Mouse (Mus musculus): ENCODE results near the gene Dync1h1. TPM values are rescaled to one million over a fixed set of nuclear protein-coding genes. Genes with fewer than 3 reads are reported as not detected.
"Not testable (repeated sequence)": the region's sequence is repeated elsewhere in the genome, so short reads cannot be mapped to it uniquely, and the experiment has no call there.

Gene Dync1h1
- total RNA-seq, 2 experiments from 2014 or later = 337 to 350 TPM

DNA sequence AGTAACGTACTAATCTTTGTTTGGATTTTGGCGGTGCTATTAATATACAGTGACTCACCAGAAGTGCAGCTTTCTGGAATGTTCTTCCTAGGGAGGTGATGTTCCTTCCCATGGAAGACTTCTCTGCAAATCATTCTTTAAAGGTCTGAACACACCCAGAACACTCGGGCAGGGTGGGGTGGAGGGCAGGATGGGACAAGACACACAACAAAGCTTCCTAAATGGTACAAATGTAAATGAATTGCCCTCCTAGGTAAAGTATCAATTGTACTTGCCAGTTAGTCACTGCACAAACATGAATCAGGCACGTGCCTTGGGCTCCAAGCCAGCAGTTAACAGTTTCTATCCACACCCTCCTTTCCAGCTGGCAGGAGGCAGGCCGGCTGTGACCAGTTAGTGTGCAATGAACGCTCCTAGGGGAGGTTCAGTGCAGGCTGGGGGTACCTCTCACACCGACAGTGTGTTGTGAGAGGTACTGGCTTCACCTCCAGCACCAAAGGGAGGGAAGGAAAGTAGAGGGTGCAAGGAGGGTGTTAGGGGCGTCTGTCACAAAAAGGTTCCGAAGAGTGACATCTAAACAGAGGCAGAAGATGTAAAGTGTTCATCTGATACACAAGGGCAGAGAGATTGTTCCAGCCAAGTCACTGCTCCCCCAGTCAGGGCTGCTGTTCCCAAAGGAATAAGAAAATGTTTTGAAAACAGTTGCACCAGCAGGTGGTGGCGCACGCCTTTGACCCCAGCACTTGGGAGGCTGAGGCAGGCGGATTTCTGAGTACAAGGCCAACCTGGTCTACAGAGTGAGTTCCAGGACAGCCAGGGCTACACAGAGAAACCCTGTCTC is 86.9 kb downstream of the Dync1h1 start:
- intact Hi-C loops (cut with DNase I) = no loop called here
- peak; percentile 29 to 84 for DNase-seq (ENCODE audit: extremely low spot score in 1 of 2, low spot score in 2 of 2)

DNA sequence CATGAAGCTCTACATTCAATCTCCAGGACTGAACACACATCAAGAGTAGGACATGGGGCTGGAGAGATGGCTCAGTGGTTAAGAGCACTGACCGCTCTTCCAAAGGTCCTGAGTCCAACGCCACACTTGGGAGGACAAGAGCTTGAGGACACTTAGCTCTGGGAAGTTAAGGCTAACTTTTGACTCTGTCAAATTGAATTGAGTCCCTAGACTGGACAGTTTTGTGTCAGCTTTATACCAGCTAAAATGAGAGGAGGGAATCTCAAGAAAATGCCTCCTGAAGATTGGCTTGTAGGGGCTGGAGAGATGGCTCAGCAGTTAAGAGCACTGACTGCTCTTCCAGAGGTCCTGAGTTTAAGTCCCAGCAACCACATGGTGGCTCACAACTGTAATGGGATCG is 87.7 kb downstream of the Dync1h1 start:
- DNase-seq (ENCODE audit: extremely low spot score in 1 of 2, low spot score in 2 of 2); intact Hi-C loops (cut with DNase I): not testable (repeated sequence)

DNA sequence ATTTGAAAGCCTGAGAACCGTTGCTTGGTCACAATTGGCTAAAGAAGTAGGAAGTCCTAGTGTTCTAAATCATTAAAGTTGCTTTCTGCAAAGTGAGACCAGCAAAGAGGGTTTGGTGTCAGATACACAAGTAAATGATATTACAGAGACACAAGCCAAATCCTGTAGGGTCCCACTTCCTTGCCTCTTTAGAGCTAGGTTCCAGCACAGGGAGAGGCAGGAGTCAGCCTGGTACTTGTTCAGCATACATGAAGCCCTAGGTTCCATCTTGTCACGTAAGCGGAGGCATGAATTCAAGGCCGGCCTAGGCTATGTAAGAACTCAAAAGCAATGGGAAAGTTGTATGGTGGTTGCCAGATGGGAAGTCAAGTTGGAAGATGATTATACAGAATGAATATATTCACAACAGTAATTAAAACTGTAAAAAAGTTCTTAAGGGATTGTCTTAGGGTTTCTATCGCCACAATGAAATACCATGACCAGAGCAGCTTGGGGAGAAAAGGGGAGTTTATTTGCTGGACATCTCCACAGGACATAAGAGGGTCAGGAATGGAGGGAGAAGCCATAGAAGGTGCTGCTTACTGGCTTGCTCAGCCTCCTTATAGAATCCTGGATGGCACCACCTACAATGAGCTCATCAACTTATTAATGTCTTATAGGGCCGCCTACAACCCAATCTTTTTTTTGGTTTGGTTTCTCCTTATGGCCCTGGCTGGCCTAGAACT is 88.8 kb downstream of the Dync1h1 start:
- intact Hi-C loops (cut with DNase I) = no loop called here
- no peak for DNase-seq (ENCODE audit: extremely low spot score in 1 of 2, low spot score in 2 of 2)

DNA sequence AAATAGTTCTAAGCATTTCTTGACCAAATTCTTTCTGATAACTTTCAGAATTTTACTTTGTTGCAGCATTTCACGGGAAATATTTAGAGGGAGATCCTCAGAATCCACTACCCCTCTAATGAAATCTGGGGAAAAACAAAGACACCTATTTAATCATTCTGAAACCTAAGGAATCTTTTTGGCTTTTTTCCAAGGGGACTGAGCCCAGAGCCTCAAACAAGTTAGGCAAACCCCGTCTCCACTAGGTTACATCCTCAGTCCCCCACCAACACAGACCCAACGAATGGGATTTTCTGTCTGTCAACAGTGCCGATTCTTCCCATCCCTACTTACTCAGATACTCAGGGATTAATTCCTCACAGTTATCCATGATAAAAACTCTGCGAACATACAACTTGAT is 92.1 kb downstream of the Dync1h1 start:
- intact Hi-C loops (cut with DNase I); DNase-seq (ENCODE audit: extremely low spot score in 1 of 2, low spot score in 2 of 2): not testable (repeated sequence)

DNA sequence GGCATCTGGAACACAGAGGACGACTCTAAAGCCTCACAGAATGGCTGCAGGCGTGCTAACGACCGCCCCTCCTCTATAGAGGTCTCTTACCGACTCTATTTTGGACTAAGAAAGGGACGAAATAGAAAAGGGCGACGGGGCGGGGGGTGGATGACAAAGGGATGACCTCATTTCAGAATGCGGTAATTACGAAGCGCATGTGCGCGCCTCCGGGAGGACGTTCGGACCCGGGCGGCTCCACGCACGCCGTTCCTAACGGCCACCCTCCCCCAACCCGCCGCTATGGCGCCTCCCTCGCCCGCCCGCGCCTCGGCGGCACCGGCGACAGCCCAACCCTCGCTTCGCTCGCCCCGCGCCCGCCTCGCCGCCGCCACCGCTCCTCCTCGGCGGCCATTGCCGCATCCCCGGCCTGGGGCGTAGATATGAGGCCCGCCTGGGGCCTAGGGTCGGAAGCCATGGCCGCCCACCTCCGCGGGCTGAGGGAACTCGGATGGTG is 94.5 kb downstream of the Dync1h1 start:
- intact Hi-C loops (cut with DNase I) = loop anchor here (5.0 kb wide), 1 partner anchor 147 kb away; the partner anchor contains the start of gene Mok

DNA sequence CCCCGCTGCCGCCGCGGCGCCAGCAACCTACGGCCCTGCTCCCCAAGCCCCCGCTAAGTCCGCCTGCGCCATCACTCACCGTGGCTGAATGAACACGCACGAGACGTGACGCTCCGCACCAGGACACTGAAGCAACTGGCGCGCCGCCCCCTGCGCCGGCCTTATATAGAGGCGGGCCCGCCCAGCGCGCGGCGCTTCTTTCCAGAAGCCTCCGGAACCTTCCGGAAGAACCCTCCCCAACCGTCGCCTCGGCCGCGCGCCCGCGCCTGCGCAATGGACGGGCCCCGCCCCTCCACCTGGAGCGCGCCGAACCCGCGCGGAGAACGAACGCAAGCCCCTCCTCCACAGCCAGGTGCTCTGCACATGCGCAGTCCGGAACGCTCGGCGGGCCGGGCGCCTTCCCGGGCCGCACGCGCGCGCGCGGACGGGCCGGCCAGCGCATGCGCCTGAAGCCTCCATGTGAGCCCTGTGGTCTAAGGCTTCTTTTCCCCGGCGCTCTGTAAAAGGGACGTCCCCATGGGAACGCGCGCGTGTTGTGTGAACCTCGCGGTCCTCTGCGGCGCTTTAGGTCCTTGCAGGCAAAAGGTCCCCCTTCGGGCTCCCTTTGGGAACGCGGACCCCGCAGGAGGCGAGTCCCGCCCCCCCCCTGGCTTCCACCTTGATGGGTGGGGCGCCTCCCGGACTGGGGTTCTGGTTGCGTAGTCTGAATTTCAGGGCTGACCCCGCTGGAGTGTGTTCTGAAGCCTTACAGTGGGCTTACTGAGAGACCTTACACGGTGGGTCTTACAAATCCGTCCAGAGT is 95.1 kb downstream of the Dync1h1 start:
- peak; percentile 96 to 98 for DNase-seq (ENCODE audit: extremely low spot score in 1 of 2, low spot score in 2 of 2)
- intact Hi-C loops (cut with DNase I) = loop anchor here (5.0 kb wide), 1 partner anchor 146 kb away; the partner anchor contains the start of gene Mok

More for the DNA sequence above, 94.5 kb downstream of the Dync1h1 start:
- peak; percentile 36 to 85 for DNase-seq (ENCODE audit: extremely low spot score in 1 of 2, low spot score in 2 of 2)

DNA sequence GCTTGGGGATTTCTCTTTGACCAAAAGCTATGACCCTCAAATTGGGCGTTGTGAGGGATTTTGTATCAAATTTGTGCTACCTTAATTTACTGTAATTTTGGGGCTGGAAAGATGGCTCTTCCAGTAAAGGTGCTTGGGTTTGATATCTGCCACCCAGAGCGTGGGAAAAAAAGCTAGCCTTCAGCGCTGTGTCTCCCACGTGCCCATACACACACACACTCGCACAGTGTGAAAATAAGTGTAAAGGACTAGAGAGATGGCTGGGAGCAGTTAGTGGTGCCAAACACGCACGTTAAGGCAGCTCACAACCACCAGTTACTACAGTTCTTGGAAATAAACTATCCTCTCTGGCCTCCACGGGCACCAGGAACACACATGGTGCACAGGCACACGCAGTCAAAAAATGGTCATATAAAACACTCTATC is 95.7 kb downstream of the Dync1h1 start:
- intact Hi-C loops (cut with DNase I) = loop anchor here (5.0 kb wide), 1 partner anchor 145 kb away; the partner anchor contains the start of gene Mok
- no peak for DNase-seq (ENCODE audit: extremely low spot score in 1 of 2, low spot score in 2 of 2)

DNA sequence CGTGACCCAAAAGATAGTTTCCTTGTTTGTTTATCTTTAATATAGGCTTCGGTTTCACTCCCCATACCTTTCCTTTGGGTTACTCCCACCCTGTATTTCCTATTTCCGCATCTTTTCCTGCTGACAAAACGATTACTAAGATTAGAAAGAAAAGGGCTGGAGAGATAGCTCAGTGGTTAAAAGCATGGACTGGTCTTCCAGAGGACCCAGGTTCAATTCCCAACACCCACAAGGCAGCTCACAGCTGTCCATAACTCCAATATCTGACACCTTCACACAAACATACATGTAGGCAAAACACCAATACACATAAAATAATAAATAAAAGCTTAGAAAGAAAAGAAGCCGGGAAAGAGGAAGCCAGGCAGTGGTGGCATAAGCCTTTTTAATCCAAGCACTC is 96.2 kb downstream of the Dync1h1 start:
- intact Hi-C loops (cut with DNase I) = loop anchor here (5.0 kb wide), 1 partner anchor 145 kb away; the partner anchor contains the start of gene Mok
- no peak for DNase-seq (ENCODE audit: extremely low spot score in 1 of 2, low spot score in 2 of 2)

DNA sequence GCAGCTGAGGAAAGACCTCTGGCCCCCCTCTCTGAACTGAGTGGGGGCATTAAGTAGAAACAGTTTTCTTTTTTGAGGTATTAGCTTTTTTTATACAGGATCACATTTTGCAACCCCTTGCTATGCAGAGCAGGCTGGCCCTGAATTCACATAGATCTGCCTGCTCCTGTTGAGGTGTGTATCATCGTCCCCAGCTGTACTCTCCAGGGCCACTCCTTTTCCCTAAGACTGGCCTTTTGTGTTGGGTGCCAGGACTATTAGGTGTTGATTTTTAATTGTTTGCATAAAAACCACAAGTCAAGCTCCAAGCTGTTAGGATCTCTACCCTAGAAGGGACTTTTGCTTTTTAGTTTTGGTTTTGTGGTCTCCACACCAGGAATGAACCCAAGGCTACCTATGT is 96.8 kb downstream of the Dync1h1 start:
- DNase-seq (ENCODE audit: extremely low spot score in 1 of 2, low spot score in 2 of 2) = no peak
- intact Hi-C loops (cut with DNase I) = loop anchor here (5.0 kb wide), 1 partner anchor 144 kb away; the partner anchor contains the start of gene Mok

DNA sequence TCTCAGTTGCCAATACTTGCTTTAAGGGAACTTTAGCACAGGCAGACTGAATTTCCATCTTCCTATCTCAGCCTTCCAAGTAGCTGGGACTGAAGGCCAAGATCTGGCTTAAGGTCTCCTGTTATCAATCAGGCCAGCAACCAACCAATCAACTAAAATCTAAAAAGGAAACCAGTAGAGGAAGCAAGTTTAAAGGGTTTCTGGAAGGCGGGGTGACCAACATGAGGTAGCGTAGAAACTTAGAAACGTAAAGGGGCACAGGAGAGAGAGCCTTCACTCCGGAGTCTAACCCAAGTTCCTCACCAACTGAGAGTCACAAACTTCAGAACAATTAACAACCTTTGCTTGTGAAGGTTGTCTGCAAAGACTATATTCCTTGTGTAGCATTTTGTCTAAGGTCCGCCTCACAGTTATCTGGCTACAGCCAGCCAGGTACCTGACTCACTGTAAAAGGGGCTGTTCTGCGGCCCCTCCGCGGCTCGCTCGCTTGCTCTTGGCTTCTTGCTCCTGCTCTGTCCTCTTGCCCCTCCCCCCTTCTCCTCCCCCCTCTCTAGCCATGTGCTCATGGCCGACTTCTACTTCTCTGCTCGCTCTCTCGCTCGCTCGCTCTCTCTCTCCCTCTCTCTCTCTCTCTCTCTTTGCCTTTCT is 97.4 kb downstream of the Dync1h1 start:
- DNase-seq (ENCODE audit: extremely low spot score in 1 of 2, low spot score in 2 of 2) = no peak
- intact Hi-C loops (cut with DNase I) = loop anchor here (5.0 kb wide), 1 partner anchor 144 kb away; the partner anchor contains the start of gene Mok

DNA sequence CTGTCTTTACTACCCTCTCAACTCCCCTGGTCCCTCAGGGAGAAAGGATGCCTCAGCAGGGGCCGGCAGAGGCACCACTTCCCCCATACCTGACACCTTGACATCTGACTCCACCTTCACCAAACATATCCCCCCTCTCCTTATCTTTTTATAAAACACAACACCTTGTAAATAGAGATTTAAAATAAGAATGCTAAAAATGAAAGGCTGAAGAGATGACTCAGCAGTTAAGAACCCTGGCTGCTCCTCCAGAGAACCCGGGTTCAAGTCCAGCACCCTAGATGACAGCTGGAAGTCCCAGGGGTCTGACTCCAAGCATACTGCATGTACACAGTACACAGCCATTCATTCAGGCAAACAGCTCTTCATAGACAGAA is 97.9 kb downstream of the Dync1h1 start:
- no peak for DNase-seq (ENCODE audit: extremely low spot score in 1 of 2, low spot score in 2 of 2)
- intact Hi-C loops (cut with DNase I) = loop anchor here (5.0 kb wide), 1 partner anchor 143 kb away; the partner anchor contains the start of gene Mok

DNA sequence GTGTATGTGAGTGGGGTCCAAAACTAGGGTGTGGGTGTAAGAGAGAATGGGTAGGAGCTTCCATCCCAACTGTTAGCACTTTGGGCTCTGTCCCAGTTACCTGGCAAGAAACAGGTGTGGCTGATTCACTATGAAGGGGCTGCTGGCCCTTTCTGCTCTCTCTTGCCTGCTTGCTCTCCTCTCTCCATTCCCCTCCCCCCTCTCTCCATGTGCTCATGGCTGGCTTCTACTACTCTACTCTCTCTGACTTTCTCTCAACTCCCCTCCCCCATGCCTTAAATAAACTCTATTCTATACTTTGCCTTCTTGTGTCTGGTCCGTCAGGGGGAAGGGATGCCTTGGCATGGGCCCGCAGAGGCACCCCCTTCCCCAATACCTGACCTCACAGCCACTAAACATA is 99.5 kb downstream of the Dync1h1 start:
- intact Hi-C loops (cut with DNase I) = loop anchor here (5.0 kb wide), 1 partner anchor 283 kb away; no protein-coding TSS in a partner anchor
- DNase-seq (ENCODE audit: extremely low spot score in 1 of 2, low spot score in 2 of 2) = no peak

DNA sequence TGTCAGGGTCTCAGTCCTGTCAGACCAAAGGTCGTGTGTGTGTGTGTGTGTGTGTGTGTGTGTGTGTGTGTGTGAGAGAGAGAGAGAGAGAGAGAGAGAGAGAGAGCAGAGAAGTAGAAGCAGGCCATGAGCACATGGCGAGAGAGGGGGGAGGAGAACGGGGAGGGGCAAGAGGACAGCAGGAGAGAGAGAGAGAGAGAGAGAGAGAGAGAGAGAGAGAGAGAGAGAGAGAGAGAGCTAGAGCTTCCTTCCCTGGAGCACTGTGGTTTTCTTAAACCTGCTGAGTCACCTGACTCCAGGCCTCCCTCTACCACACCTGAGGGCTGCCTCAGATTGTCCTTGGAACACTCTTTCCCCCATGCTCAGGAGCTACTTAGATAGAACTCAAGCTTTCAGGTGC is 100.1 kb downstream of the Dync1h1 start:
- intact Hi-C loops (cut with DNase I) = loop anchor here (5.0 kb wide), 1 partner anchor 284 kb away; no protein-coding TSS in a partner anchor
- DNase-seq (ENCODE audit: extremely low spot score in 1 of 2, low spot score in 2 of 2) = not testable (repeated sequence)

DNA sequence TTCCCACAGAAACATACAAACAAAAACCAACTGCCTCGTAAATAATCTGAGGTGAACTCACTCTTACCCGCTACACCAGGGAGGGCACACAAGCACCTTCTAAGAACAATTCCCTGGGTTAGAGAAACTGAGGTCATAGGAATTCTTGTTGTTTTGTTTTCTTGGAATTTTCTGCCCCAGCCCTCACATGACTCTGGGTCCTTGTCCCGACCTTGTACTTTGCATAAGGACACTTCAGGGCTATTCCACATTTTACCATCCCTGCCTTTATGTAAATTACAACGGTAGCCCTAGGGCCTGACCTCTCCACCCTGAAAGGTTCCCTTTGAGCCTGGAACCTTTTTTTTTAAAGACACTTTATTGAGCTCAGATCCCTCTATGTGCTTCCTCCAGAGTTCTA is 101.3 kb downstream of the Dync1h1 start, which contains the start of gene Hsp90aa1:
Hsp90aa1 (minus strand) TSS at position 173 of the 400 bp plus-strand sequence.
- intact Hi-C loops (cut with DNase I) = loop anchor here (5.0 kb wide), 1 partner anchor 285 kb away; no protein-coding TSS in a partner anchor
- no peak for DNase-seq (ENCODE audit: extremely low spot score in 1 of 2, low spot score in 2 of 2)

DNA sequence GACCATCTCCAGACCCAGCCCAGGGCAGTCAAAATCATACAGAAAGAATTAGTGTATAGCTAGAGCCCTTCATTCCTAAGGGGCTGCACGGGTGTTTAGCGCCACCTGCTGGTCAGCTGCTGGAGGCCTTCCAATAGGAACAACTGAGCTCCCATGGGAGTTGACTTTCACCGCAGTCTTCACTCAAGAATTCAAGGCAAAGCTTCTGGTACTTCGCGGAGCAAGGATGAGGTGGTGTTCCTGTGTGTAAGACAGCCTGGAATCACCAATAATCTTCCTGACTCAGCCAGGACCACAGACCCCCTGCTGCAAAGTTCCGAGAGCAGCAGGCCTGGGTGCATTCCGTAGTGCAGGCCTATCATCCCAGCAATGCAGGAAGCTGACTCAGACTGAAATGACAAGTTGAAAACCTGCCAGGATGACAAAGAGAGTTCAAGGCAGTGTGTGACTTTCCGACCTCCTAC is 101.8 kb downstream of the Dync1h1 start:
- intact Hi-C loops (cut with DNase I) = loop anchor here (5.0 kb wide), 1 partner anchor 286 kb away; no protein-coding TSS in a partner anchor
- DNase-seq (ENCODE audit: extremely low spot score in 1 of 2, low spot score in 2 of 2) = peak; percentile 72 to 89

DNA sequence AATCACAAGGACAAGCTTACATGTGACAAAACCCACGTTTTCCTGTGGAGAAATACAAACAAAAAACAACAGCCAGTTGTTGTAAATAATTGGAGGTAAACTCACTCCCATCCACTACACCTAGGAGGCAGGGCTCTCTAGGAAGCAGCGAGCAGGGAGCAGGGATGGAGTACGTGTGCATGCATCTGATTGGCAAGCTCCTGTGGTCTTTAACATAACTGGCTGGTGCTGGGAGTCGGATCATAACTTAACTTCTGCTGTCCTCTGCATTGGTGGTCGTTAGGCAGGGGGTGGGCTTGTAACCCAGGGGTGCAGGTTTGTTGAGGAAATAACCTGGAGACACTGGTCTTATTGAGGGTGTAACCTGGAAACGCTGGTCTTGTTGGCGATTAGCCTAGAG is 102.4 kb downstream of the Dync1h1 start:
- intact Hi-C loops (cut with DNase I) = loop anchor here (5.0 kb wide), 1 partner anchor 286 kb away; no protein-coding TSS in a partner anchor
- no peak for DNase-seq (ENCODE audit: extremely low spot score in 1 of 2, low spot score in 2 of 2)

DNA sequence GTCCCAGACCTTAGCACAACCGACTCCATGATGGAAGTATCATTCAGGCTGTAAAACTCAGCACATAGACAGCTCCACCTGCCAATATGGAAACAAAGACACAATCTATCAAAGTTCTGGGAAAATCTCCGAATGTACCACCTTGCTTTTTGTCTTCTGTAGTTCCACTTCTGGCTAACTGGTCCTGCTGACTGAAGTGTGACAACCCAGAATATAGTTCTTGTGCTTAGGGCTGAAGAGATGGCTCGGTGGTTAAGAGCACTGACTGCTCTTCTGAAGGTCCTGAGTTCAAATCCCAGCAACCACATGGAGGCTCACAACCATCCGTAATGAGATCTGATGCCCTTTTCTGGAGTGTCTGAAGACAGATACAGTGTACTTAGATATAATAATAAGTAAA is 104.2 kb downstream of the Dync1h1 start:
- intact Hi-C loops (cut with DNase I) = not testable (repeated sequence)

More for the DNA sequence above, 104.2 kb downstream of the Dync1h1 start:
- not testable (repeated sequence) for DNase-seq (ENCODE audit: extremely low spot score in 1 of 2, low spot score in 2 of 2)
